Mouse (Mus musculus) stomach, postnatal 0 days (tissue): ENCODE measurements around the gene Tmc6. TPM values are rescaled to one million over a fixed set of nuclear protein-coding genes. Genes with fewer than 3 reads are reported as not detected.

ENCODE experiments used
- ATAC-seq: fragments of 200-750 bp; cut with Nextera tagmentation; 2 replicates; pipeline ENCODE4 v1.8.0; 2017; ENCODE audit not compliant: low FRiP score, low TSS enrichment
- DNase-seq: peaks from one replicate; pipeline ENCODE4 v3.0.0-alpha.2; 2016; ENCODE audit warnings: low spot score
- H3K27ac ChIP-seq: fragments of 300-500 bp; sonication (generic); replicated peaks from 2 replicates; pipeline ENCODE4 v1.5.1; 2014; ENCODE audit warnings: mild to moderate bottlenecking, control low read depth
- H3K27me3 ChIP-seq: fragments of 300-500 bp; sonication (generic); 2 replicates; pipeline ENCODE4 v1.6.1; 2014; ENCODE audit warnings: low read length; ENCODE audit not compliant: control insufficient read depth, insufficient read depth
- H3K36me3 ChIP-seq: fragments of 300-500 bp; sonication (generic); 2 replicates; pipeline ENCODE4 v1.6.1; 2014; ENCODE audit warnings: low read length, mixed read lengths; ENCODE audit not compliant: control insufficient read depth, insufficient read depth
- H3K4me1 ChIP-seq: fragments of 300-500 bp; sonication (generic); replicated peaks from 2 replicates; pipeline ENCODE4 v1.6.1; 2014; ENCODE audit warnings: antibody characterized with exemption; ENCODE audit not compliant: control insufficient read depth, insufficient read depth
- H3K4me2 ChIP-seq: fragments of 300-500 bp; sonication (generic); replicated peaks from 2 replicates; pipeline ENCODE4 v1.6.1; 2014; ENCODE audit warnings: low read depth, mild to moderate bottlenecking, control low read depth, moderate library complexity
- H3K4me3 ChIP-seq: fragments of 300-500 bp; sonication (generic); 2 replicates; pipeline ENCODE4 v1.5.1; 2014; ENCODE audit warnings: low read depth, low read length, control low read depth
- H3K9ac ChIP-seq: fragments of 300-500 bp; sonication (generic); 2 replicates; pipeline ENCODE4 v1.6.1; 2014; ENCODE audit warnings: mild to moderate bottlenecking, low read length, control low read depth, mixed read lengths
- H3K9me3 ChIP-seq: fragments of 300-500 bp; sonication (generic); 2 replicates; pipeline ENCODE4 v1.6.1; 2016; ENCODE audit warnings: low read length; ENCODE audit not compliant: control insufficient read depth
- CTCF ChIP-seq: IDR thresholded peaks from 2 replicates; pipeline ENCODE4 v1.5.1; 2016; ENCODE audit warnings: antibody characterized with exemption, low read depth, mild to moderate bottlenecking, moderate library complexity
- EP300 ChIP-seq: optimal IDR thresholded peaks from 2 replicates; pipeline ENCODE3; 2016; ENCODE audit warnings: antibody characterized with exemption
- WGBS: fragments of 180-500 bp; shearing (Covaris S2); extraction: QIAGEN DNeasy Blood & Tissue Kit; methylation state at CpG from one replicate; pipeline ENCODE4 v1.1.7; 2014; 5-methylcytosine and 5-hydroxymethylcytosine counted together
- polyA plus RNA-seq: library from polyadenylated mRNA; unstranded; fragments of >200 nt; fragmentation: Nextera tagmentation; extraction: Ambion mirVana; gene quantifications from 2 replicates; pipeline ENCODE4 v1.2.1, GENCODE M21; 2015

Gene Tmc6
- polyA plus RNA-seq, 1 experiment from 2014 or later = 21.0 TPM

GRCm38 (mm10) chr11:117827386-117827785, 45.4 kb upstream of the Tmc6 start:
- Histone ChIP-seq H3K27me3 (no peaks in the 10 kb centered on the region), H3K36me3 (no peaks in the 10 kb centered on the region), H3K9ac (no peak overlapping the region), H3K4me3 (no peak overlapping the region), H3K4me2 (no peak overlapping the region), H3K9me3 (no peaks in the 10 kb centered on the region), H3K27ac (peak overlapping the region; percentile 40; the same call in 1 of the 2 replicates), H3K4me1 (peaks cover 16% of the 10 kb centered on the region)
- no peak for DNase-seq
- ATAC-seq = no peak
- TF ChIP-seq EP300 (no peak), CTCF (no peak)
- WGBS = 40% methylated on average over 3 of the region's 3 CpGs

- Histone ChIP-seq H3K4me2 (peak overlapping the region; percentile 79), H3K4me3 (no peak overlapping the region), H3K9me3 (no peaks in the 10 kb centered on the region), H3K27ac (peak overlapping the region; percentile 84; the same call in 1 of the 2 replicates), H3K9ac (no peak overlapping the region), H3K27me3 (no peaks in the 10 kb centered on the region), H3K4me1 (peaks cover 16% of the 10 kb centered on the region), H3K36me3 (no peaks in the 10 kb centered on the region)
- ATAC-seq = no peak
- TF ChIP-seq CTCF (no peak), EP300 (no peak)
- WGBS = 38% methylated on average over 8 of the region's 8 CpGs
- no peak for DNase-seq
Measured at GRCm38 (mm10) chr11:117826916-117827315, 44.9 kb upstream of the Tmc6 start.

- Histone ChIP-seq H3K27ac (peak overlapping the region; percentile 84), H3K4me3 (peak overlapping the region; percentile 52), H3K9me3 (no peaks in the 10 kb centered on the region), H3K36me3 (no peaks in the 10 kb centered on the region), H3K4me1 (peaks cover 16% of the 10 kb centered on the region), H3K27me3 (no peaks in the 10 kb centered on the region), H3K9ac (peak overlapping the region; percentile 60), H3K4me2 (peak overlapping the region; percentile 79)
- no peak for DNase-seq
- 4% methylated on average over 5 of the region's 5 CpGs for WGBS
- ATAC-seq = no peak
- no peak for TF ChIP-seq EP300
- 0 out of 2 replicates have a peak, but pooled peaks have one; percentile 9 for TF ChIP-seq CTCF
Measured at GRCm38 (mm10) chr11:117826164-117826563, 44.2 kb upstream of the Tmc6 start.

GRCm38 (mm10) chr11:117825333-117826101, 43.5 kb upstream of the Tmc6 start, which contains the start of the genes Afmid and Tk1:
Gene Afmid (plus strand): TSS chr11:117825924.
Gene Tk1 (minus strand): TSS chr11:117826092.
- WGBS = under 1% methylated on average over 34 of the region's 34 CpGs
- DNase-seq = peak; percentile 87
- TF ChIP-seq EP300 = no peak
- no peak; the same call in 1 of the 2 replicates for TF ChIP-seq CTCF
- peak; percentile 25; the same call in 1 of the 2 replicates for ATAC-seq
- peak within 1 kb of the TSS; percentile 84 for H3K27ac ChIP-seq
- H3K36me3 ChIP-seq = no peaks in the 10 kb centered on the region
- no peaks in the 10 kb centered on the region for H3K9me3 ChIP-seq
- peak within 1 kb of the TSS; percentile 52 for H3K4me3 ChIP-seq
- peak within 1 kb of the TSS; percentile 79 for H3K4me2 ChIP-seq
- H3K4me1 ChIP-seq = peaks cover 16% of the 10 kb centered on the region
- no peaks in the 10 kb centered on the region for H3K27me3 ChIP-seq
- peak within 1 kb of the TSS; percentile 60 for H3K9ac ChIP-seq

GRCm38 (mm10) chr11:117824060-117824969, 42.3 kb upstream of the Tmc6 start:
- peak; percentile 87 for DNase-seq
- peak overlapping the region; percentile 79 for H3K4me2 ChIP-seq
- H3K9ac ChIP-seq = peak overlapping the region; percentile 60; the same call in 1 of the 2 replicates
- peaks cover 13% of the 10 kb centered on the region for H3K4me1 ChIP-seq
- TF ChIP-seq EP300 (no peak), CTCF (peak; percentile 94)
- no peaks in the 10 kb centered on the region for H3K9me3 ChIP-seq
- no peaks in the 10 kb centered on the region; the same call in 1 of the 2 replicates for H3K36me3 ChIP-seq
- peak overlapping the region; percentile 87 for H3K27ac ChIP-seq
- peak overlapping the region; percentile 52 for H3K4me3 ChIP-seq
- ATAC-seq = peak; percentile 77
- WGBS = 5% methylated on average over 23 of the region's 23 CpGs
- H3K27me3 ChIP-seq = no peaks in the 10 kb centered on the region
